Mouse (Mus musculus) forebrain, embryonic 10.5 days (tissue): ENCODE data around the gene Enthd1. TPM values are rescaled to one million over a fixed set of nuclear protein-coding genes. Genes with fewer than 3 reads are reported as not detected.
"Not testable (repeated sequence)": the region's sequence is repeated elsewhere in the genome, so short reads cannot be mapped to it uniquely, and the experiment has no call there.

Experiments
- DNase-seq: peaks from one replicate; pipeline ENCODE4 v3.0.0-alpha.2; 2017; ENCODE audit warnings: low spot score; ENCODE audit errors: extremely low spot score
- H3K27ac ChIP-seq: fragments of 300-500 bp; sonication (generic); 2 replicates; pipeline ENCODE4 v1.5.1; 2016; ENCODE audit warnings: mild to moderate bottlenecking
- H3K27me3 ChIP-seq: fragments of 300-500 bp; sonication (generic); 2 replicates; pipeline ENCODE4 v1.6.1; 2016; ENCODE audit warnings: mild to moderate bottlenecking; ENCODE audit not compliant: poor library complexity, severe bottlenecking
- H3K36me3 ChIP-seq: fragments of 300-500 bp; sonication (generic); replicated peaks from 2 replicates; pipeline ENCODE4 v1.6.1; 2016; ENCODE audit warnings: mild to moderate bottlenecking, moderate library complexity
- H3K4me1 ChIP-seq: fragments of 300-500 bp; sonication (generic); 2 replicates; pipeline ENCODE4 v1.6.1; 2016
- H3K4me3 ChIP-seq: fragments of 300-500 bp; sonication (generic); 2 replicates; pipeline ENCODE4 v1.5.1; 2016; ENCODE audit warnings: mild to moderate bottlenecking, moderate library complexity
- H3K9me3 ChIP-seq: fragments of 300-500 bp; sonication (generic); 2 replicates; pipeline ENCODE4 v1.6.1; 2016; ENCODE audit warnings: mild to moderate bottlenecking, moderate library complexity
- WGBS: fragments of 180-500 bp; shearing (Covaris S2); methylation state at CpG from one replicate; pipeline ENCODE4 v1.1.7; 2016; 5-methylcytosine and 5-hydroxymethylcytosine counted together
- polyA plus RNA-seq: library from polyadenylated mRNA; unstranded; fragments of >200 nt; fragmentation: Nextera tagmentation; extraction: Ambion mirVana; gene quantifications from 2 replicates; pipeline ENCODE4 v1.2.1, GENCODE M21; 2016

Enthd1 gene
- polyA plus RNA-seq, 1 experiment from 2014 or later, result not detected

DNA sequence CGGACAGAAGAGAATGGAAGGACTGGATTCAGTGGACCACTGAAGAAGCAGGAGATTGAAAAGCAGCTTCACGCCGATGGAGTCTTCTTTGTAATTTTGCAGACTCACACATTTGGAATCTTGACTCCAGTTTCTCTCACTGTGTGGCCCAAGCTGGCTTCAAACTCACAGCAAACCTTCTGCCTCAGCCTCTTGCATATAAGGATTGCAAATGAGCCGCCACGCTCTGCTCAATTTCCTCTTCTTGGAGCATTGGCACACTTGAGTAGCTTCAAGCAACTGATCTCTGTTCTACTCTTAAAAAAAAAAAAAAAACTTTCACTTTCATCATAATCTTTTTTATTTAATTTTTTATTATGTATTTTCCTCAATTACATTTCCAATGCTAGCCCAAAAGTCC is 45.0 kb downstream of the Enthd1 start:
- Histone ChIP-seq H3K27ac (no peak overlapping the region), H3K4me1 (peaks cover 7% of the 10 kb centered on the region), H3K9me3 (no peaks in the 10 kb centered on the region), H3K27me3 (no peaks in the 10 kb centered on the region), H3K4me3 (no peak overlapping the region), H3K36me3 (no peaks in the 10 kb centered on the region)
- DNase-seq, result no peak
- 95% methylated on average over 5 of the region's 5 CpGs for WGBS

GRCm38 (mm10) chr15:80518567-80519223 is 46.3 kb downstream of the Enthd1 start:
- Histone ChIP-seq H3K27ac (peak overlapping the region; percentile 49; the same call in 1 of the 2 replicates), H3K4me3 (no peak overlapping the region), H3K4me1 (peaks cover 7% of the 10 kb centered on the region), H3K27me3 (no peaks in the 10 kb centered on the region), H3K36me3 (no peaks in the 10 kb centered on the region), H3K9me3 (no peaks in the 10 kb centered on the region)
- no peak for DNase-seq
- 89% methylated on average over 12 of the region's 12 CpGs for WGBS

GRCm38 (mm10) chr15:80517996-80518395 is 47.0 kb downstream of the Enthd1 start:
- H3K27me3 ChIP-seq, result no peaks in the 10 kb centered on the region
- H3K36me3 ChIP-seq, result no peaks in the 10 kb centered on the region
- H3K4me1 ChIP-seq, result peaks cover 7% of the 10 kb centered on the region
- no peak for DNase-seq
- no peaks in the 10 kb centered on the region for H3K9me3 ChIP-seq
- 64% methylated on average over 9 of the region's 9 CpGs for WGBS
- no peak overlapping the region for H3K4me3 ChIP-seq
- H3K27ac ChIP-seq, result peak overlapping the region; percentile 49; the same call in 1 of the 2 replicates

- DNase-seq, result no peak
- Histone ChIP-seq H3K27ac (no peak overlapping the region), H3K36me3 (no peaks in the 10 kb centered on the region), H3K9me3 (no peaks in the 10 kb centered on the region), H3K4me1 (peaks cover 9% of the 10 kb centered on the region), H3K27me3 (no peaks in the 10 kb centered on the region), H3K4me3 (no peak overlapping the region)
- WGBS, result 92% methylated on average over 3 of the region's 3 CpGs
Measured at GRCm38 (mm10) chr15:80516525-80516924, 48.4 kb downstream of the Enthd1 start.

- H3K27ac ChIP-seq, result peak overlapping the region; percentile 70
- H3K27me3 ChIP-seq, result no peaks in the 10 kb centered on the region
- no peaks in the 10 kb centered on the region for H3K9me3 ChIP-seq
- H3K4me3 ChIP-seq, result no peak overlapping the region
- no peaks in the 10 kb centered on the region for H3K36me3 ChIP-seq
- whole genome bisulfite sequencing, result 14% methylated on average over 4 of the region's 4 CpGs
- DNase-seq, result no peak
- H3K4me1 ChIP-seq, result peaks cover 17% of the 10 kb centered on the region
Measured at GRCm38 (mm10) chr15:80505086-80505485, 59.9 kb downstream of the Enthd1 start.

DNA sequence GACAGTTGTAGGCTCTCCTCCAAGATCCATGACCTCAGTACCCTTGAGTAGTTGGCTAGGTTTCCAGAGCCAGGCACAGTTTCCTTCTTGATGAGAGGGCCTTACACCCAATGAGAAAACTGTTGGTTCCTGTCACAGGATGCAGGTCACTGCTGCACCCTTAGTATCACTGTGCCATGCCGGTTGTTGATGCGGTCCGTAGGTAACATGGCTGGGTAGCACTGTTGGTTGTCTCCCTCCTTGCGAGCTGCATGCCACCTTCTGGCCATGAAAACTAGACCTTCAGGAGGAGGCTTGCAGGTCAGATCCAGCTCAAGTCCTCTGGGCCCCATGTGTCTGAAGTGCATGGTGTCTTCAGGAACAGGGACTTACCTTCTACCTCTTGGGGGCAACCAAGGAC is 61.8 kb downstream of the Enthd1 start:
- H3K9me3 ChIP-seq, result not testable (repeated sequence)

DNA sequence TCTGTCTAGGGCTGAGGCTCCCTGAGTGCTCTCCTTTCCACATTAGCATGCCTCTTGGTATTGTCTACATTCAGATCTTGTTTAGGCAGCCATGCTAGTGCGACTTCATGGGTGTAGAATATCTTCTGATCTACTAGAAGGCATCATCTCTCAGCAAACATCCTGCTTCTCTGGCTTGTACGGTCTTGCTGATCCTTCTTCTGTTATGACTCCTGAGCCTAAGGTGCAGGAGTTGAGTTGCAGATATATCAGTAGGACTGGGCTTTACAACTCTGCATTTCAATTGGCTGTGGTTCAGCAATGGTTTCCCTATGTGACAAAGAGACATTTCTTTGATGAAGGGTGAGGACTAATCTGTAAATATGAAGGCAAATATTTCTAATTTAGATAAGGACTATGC is 62.2 kb downstream of the Enthd1 start:
- peaks cover 17% of the 10 kb centered on the region for H3K4me1 ChIP-seq
- H3K27ac ChIP-seq, result no peak overlapping the region
- no peaks in the 10 kb centered on the region for H3K36me3 ChIP-seq
- H3K9me3 ChIP-seq, result no peaks in the 10 kb centered on the region
- WGBS, result 91% methylated on average over 2 of the region's 2 CpGs
- no peaks in the 10 kb centered on the region for H3K27me3 ChIP-seq
- no peak overlapping the region for H3K4me3 ChIP-seq
- no peak for DNase-seq

More for the DNA sequence above, 61.8 kb downstream of the Enthd1 start:
- peaks cover 17% of the 10 kb centered on the region for H3K4me1 ChIP-seq
- H3K4me3 ChIP-seq, H3K27ac ChIP-seq, H3K36me3 ChIP-seq, DNase-seq, H3K27me3 ChIP-seq: not testable (repeated sequence)
- 94% methylated on average over 4 of the region's 4 CpGs for WGBS

DNA sequence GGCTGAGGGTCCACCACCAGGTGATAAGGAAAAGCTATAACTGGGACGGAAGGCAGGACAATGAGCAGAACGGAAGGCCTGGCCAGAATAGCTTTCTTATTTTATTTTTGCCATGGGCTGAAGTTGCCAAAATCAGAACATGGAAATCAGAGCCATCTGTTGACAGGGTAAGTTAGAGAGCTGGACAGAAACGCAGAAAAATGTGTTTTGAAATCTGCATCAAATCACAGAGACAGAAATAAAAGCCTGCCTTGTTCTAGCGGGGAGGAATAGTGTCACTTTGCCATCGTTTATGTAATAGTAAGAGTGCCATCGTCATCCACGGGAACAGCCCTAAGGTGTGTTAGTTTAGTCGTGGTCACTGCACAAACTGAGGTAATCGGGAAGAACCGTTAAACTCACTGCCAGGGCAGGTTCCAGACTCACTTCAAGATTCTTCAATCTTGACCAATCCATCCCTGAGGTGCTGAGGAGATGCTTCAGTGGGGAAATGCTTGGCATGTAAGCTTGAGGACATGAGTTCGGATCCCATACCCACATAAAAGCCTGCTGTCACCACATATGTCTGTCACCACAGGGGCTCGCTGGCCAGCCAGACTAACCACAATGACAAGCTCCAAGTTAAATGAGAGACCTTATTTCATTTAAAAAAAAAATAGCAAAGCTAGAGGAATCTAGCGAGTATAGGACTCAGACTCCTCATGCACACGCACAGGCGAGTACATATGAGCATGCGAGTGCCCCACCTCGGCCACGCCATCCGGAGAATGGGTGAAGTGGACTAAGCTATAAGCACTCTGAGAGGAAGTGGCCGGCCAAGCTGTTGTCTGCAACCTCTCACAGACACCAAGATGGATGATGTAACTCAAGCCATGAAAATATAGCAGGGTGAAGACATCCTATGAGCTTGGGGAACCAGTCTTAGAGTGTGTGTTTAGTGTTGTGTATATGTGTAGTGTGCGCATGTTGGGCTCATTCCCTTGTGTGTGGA is 63.6 kb downstream of the Enthd1 start:
- H3K9me3 ChIP-seq, result no peaks in the 10 kb centered on the region
- H3K4me3 ChIP-seq, result no peak overlapping the region
- no peaks in the 10 kb centered on the region for H3K36me3 ChIP-seq
- peaks cover 17% of the 10 kb centered on the region for H3K4me1 ChIP-seq
- H3K27ac ChIP-seq, result no peak overlapping the region
- no peak for DNase-seq
- H3K27me3 ChIP-seq, result no peaks in the 10 kb centered on the region
- 89% methylated on average over 21 of the region's 21 CpGs for WGBS

DNA sequence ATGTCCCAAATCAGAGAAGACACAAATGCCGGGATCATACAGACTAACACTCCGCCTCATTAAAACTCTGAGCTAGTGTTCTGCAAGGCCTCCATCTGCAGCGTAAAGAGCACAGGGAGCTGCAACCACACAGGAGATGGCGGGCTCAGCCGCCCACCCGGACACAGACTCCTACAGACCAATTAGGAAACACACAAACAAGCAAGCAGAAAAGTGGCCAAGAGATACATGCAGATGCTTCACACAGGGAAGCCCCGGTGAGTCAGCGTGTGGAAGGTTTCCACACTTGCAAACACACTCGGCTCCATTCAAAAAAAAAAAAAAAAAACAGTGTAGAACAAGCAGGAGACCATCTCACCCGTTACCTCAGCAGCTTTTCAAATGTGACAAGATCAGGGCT is 64.5 kb downstream of the Enthd1 start:
- WGBS, result 84% methylated on average over 10 of the region's 10 CpGs
- no peak overlapping the region for H3K27ac ChIP-seq
- no peak overlapping the region for H3K4me3 ChIP-seq
- H3K27me3 ChIP-seq, result no peaks in the 10 kb centered on the region
- H3K9me3 ChIP-seq, result no peaks in the 10 kb centered on the region
- no peak for DNase-seq
- peaks cover 13% of the 10 kb centered on the region for H3K4me1 ChIP-seq
- no peaks in the 10 kb centered on the region for H3K36me3 ChIP-seq

GRCm38 (mm10) chr15:80497733-80498132 is 67.2 kb downstream of the Enthd1 start:
- H3K36me3 ChIP-seq, H3K27ac ChIP-seq, H3K9me3 ChIP-seq, H3K4me3 ChIP-seq, DNase-seq: not testable (repeated sequence)
- WGBS, result 84% methylated on average over 3 of the region's 3 CpGs
- peaks cover 21% of the 10 kb centered on the region for H3K27me3 ChIP-seq
- H3K4me1 ChIP-seq, result peaks cover 30% of the 10 kb centered on the region

DNA sequence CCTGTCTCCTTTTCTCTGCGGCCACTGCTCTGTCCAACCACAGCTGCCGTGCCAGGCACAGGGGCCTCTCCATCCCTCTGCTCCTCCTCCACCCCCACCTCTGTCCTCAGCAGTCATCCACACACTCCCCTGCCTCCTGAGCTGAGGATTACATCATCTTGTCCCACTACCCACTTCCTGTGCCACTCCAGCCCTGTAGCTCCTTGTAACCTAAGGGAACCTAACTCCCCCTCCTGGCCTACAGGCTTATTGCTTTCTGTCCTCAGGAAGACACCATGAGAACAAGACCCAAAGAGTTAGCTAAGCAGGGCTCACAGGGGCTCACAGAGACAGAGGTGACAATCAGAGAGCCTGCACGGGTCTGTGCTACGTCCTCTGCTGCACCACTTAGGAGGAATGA is 73.5 kb downstream of the Enthd1 start:
- peaks cover 35% of the 10 kb centered on the region for H3K4me1 ChIP-seq
- peaks cover 22% of the 10 kb centered on the region for H3K27me3 ChIP-seq
- no peak for DNase-seq
- no peak overlapping the region for H3K27ac ChIP-seq
- H3K36me3 ChIP-seq, result no peaks in the 10 kb centered on the region
- H3K4me3 ChIP-seq, result no peak overlapping the region
- no peaks in the 10 kb centered on the region for H3K9me3 ChIP-seq
- WGBS, result 73% methylated on average over 4 of the region's 4 CpGs

DNA sequence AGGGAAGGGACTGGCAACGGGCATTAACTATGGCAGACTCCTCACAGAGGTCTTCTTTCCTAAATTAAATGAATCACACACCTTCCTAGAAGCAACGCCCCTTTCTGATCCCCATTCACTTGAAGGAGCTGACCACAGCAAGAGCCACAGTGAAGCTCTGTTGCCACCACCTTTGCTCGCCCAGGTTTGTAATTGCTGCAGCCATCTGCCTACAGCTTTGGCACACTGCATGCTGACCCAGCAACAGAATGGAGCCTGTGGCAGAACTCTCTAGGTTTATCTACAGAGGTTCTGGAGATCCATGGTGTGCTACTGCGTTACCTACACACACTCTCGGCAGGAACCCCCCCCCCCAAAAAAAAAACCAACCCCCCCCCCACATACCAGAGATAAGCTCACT is 74.8 kb downstream of the Enthd1 start:
- Histone ChIP-seq H3K4me3 (no peak overlapping the region), H3K9me3 (no peaks in the 10 kb centered on the region), H3K27me3 (peaks cover 22% of the 10 kb centered on the region), H3K36me3 (no peaks in the 10 kb centered on the region), H3K27ac (no peak overlapping the region), H3K4me1 (peaks cover 39% of the 10 kb centered on the region)
- DNase-seq, result no peak
- 84% methylated on average over 5 of the region's 5 CpGs for WGBS

GRCm38 (mm10) chr15:80488658-80489057 is 76.3 kb downstream of the Enthd1 start:
- DNase-seq, result no peak
- H3K4me3 ChIP-seq, result no peak overlapping the region
- H3K4me1 ChIP-seq, result peaks cover 35% of the 10 kb centered on the region
- 50% methylated on average over 3 of the region's 3 CpGs for WGBS
- H3K9me3 ChIP-seq, result no peaks in the 10 kb centered on the region
- no peaks in the 10 kb centered on the region for H3K36me3 ChIP-seq
- H3K27ac ChIP-seq, result no peak overlapping the region
- H3K27me3 ChIP-seq, result peaks cover 10% of the 10 kb centered on the region; the same call in 1 of the 2 replicates
